Mouse (Mus musculus) hindbrain, postnatal 0 days (tissue): ENCODE data around the gene Emb. TPM values are rescaled to one million over a fixed set of nuclear protein-coding genes. Genes with fewer than 3 reads are reported as not detected.
"Not testable (repeated sequence)": the region's sequence is repeated elsewhere in the genome, so short reads cannot be mapped to it uniquely, and the experiment has no call there.

Experiments
- ATAC-seq: fragments of 200-750 bp; cut with Nextera tagmentation; 2 replicates; pipeline ENCODE4 v1.8.0; 2017; ENCODE audit warnings: mild to moderate bottlenecking, moderate TSS enrichment, moderate library complexity
- DNase-seq: peaks from one replicate; pipeline ENCODE4 v3.0.0-alpha.2; 2015; ENCODE audit warnings: low spot score
- H3K27ac ChIP-seq: fragments of 300-500 bp; sonication (generic); 2 replicates; pipeline ENCODE4 v1.5.1; 2014; ENCODE audit warnings: mild to moderate bottlenecking
- H3K27me3 ChIP-seq: fragments of 300-500 bp; sonication (generic); 2 replicates; pipeline ENCODE4 v1.6.1; 2014; ENCODE audit warnings: low read length, mixed read lengths; ENCODE audit not compliant: insufficient read depth
- H3K36me3 ChIP-seq: fragments of 300-500 bp; sonication (generic); 2 replicates; pipeline ENCODE4 v1.6.1; 2014; ENCODE audit warnings: low read length, mixed read lengths; ENCODE audit not compliant: insufficient read depth
- H3K4me1 ChIP-seq: fragments of 300-500 bp; sonication (generic); 2 replicates; pipeline ENCODE4 v1.6.1; 2014; ENCODE audit warnings: antibody characterized with exemption, low read length, mixed read lengths; ENCODE audit not compliant: insufficient read depth
- H3K4me2 ChIP-seq: fragments of 300-500 bp; sonication (generic); 2 replicates; pipeline ENCODE4 v1.6.1; 2014; ENCODE audit warnings: low read depth, mild to moderate bottlenecking, low read length, moderate library complexity, mixed read lengths
- H3K4me3 ChIP-seq: fragments of 300-500 bp; sonication (generic); 2 replicates; pipeline ENCODE4 v1.5.1; 2014; ENCODE audit warnings: low read length
- H3K9ac ChIP-seq: fragments of 300-500 bp; sonication (generic); replicated peaks from 2 replicates; pipeline ENCODE4 v1.6.1; 2014; ENCODE audit warnings: mild to moderate bottlenecking, low read length, moderate library complexity, mixed read lengths
- H3K9me3 ChIP-seq: fragments of 300-500 bp; sonication (generic); 2 replicates; pipeline ENCODE4 v1.6.1; 2016; ENCODE audit warnings: low read length, mixed read lengths
- CTCF ChIP-seq: IDR thresholded peaks from 2 replicates; pipeline ENCODE4 v1.5.1; 2016; ENCODE audit warnings: antibody characterized with exemption, control low read depth, low read depth
- WGBS: fragments of 180-500 bp; shearing (Covaris S2); extraction: QIAGEN DNeasy Blood & Tissue Kit; methylation state at CpG from one replicate; pipeline ENCODE4 v1.1.7; 2014; 5-methylcytosine and 5-hydroxymethylcytosine counted together
- polyA plus RNA-seq: library from polyadenylated mRNA; unstranded; fragments of >200 nt; fragmentation: Nextera tagmentation; extraction: Ambion mirVana; gene quantifications from 2 replicates; pipeline ENCODE4 v1.2.1, GENCODE M21; 2015
- total RNA-seq: library from RNA; depleted of rRNA; stranded (reverse); fragments of >200 nt; gene quantifications from 2 replicates; pipeline ENCODE4 v1.2.3, GENCODE M21; 2014; rRNA removed

The Emb gene
- total RNA-seq (9.3 and 10.8 TPM in 2 replicates), polyA plus RNA-seq (18.1 and 19.1 TPM in 2 replicates)

GRCm38 (mm10) chr13:117208236-117208635 lies at the start of gene Emb:
TSS of gene Emb (plus strand) at chr13:117208536.
- no peak within 1 kb of the TSS for H3K27ac ChIP-seq
- ATAC-seq, result no peak
- no peak for TF ChIP-seq CTCF
- DNase-seq, result no peak
- H3K4me1 ChIP-seq, result no peaks in the 10 kb centered on the region
- no peak within 1 kb of the TSS for H3K9ac ChIP-seq
- no peaks in the 10 kb centered on the region for H3K27me3 ChIP-seq
- no peaks in the 10 kb centered on the region for H3K9me3 ChIP-seq
- WGBS, result 85% methylated on average over 6 of the region's 6 CpGs
- H3K4me3 ChIP-seq, result no peak within 1 kb of the TSS
- H3K4me2 ChIP-seq, result no peak within 1 kb of the TSS
- no peaks in the 10 kb centered on the region for H3K36me3 ChIP-seq

GRCm38 (mm10) chr13:117163906-117164305 lies 44.4 kb upstream of the Emb start:
- Histone ChIP-seq H3K4me2 (no peak overlapping the region), H3K27ac (no peak overlapping the region), H3K4me1 (no peaks in the 10 kb centered on the region), H3K27me3 (no peaks in the 10 kb centered on the region), H3K36me3 (no peaks in the 10 kb centered on the region), H3K9ac (no peak overlapping the region), H3K9me3 (no peaks in the 10 kb centered on the region), H3K4me3 (no peak overlapping the region)
- DNase-seq (no peak), ATAC-seq (no peak)
- 92% methylated on average over 5 of the region's 5 CpGs for WGBS
- no peak for TF ChIP-seq CTCF

GRCm38 (mm10) chr13:117165071-117165470 lies 43.3 kb upstream of the Emb start:
- no peak for TF ChIP-seq CTCF
- H3K4me1 ChIP-seq, result no peaks in the 10 kb centered on the region
- no peak overlapping the region for H3K4me3 ChIP-seq
- no peaks in the 10 kb centered on the region for H3K9me3 ChIP-seq
- no peak overlapping the region for H3K27ac ChIP-seq
- no peak for ATAC-seq
- no peak overlapping the region for H3K9ac ChIP-seq
- 92% methylated on average over 8 of the region's 8 CpGs for WGBS
- no peak overlapping the region for H3K4me2 ChIP-seq
- no peaks in the 10 kb centered on the region for H3K36me3 ChIP-seq
- no peaks in the 10 kb centered on the region for H3K27me3 ChIP-seq
- DNase-seq, result no peak

GRCm38 (mm10) chr13:117180912-117181311 lies 27.4 kb upstream of the Emb start:
- not testable (repeated sequence) for H3K4me2 ChIP-seq, DNase-seq, H3K4me3 ChIP-seq, H3K9me3 ChIP-seq, H3K36me3 ChIP-seq, H3K4me1 ChIP-seq, H3K27ac ChIP-seq, ATAC-seq, H3K9ac ChIP-seq, H3K27me3 ChIP-seq
- whole genome bisulfite sequencing, result 42% methylated on average over 3 of the region's 3 CpGs

GRCm38 (mm10) chr13:117183288-117183687 lies 25.0 kb upstream of the Emb start:
- H3K4me1 ChIP-seq, result no peaks in the 10 kb centered on the region
- no peaks in the 10 kb centered on the region for H3K9me3 ChIP-seq
- ATAC-seq, result no peak
- no peak overlapping the region for H3K4me2 ChIP-seq
- no peaks in the 10 kb centered on the region for H3K36me3 ChIP-seq
- H3K4me3 ChIP-seq, result no peak overlapping the region
- H3K27me3 ChIP-seq, result no peaks in the 10 kb centered on the region
- DNase-seq, result no peak
- TF ChIP-seq CTCF, result no peak
- 69% methylated on average over 6 of the region's 6 CpGs for WGBS
- no peak overlapping the region for H3K9ac ChIP-seq
- H3K27ac ChIP-seq, result no peak overlapping the region

GRCm38 (mm10) chr13:117185329-117185728 lies 23.0 kb upstream of the Emb start:
- H3K36me3 ChIP-seq, result no peaks in the 10 kb centered on the region
- H3K4me3 ChIP-seq, result no peak overlapping the region
- ATAC-seq (no peak), DNase-seq (no peak)
- H3K9ac ChIP-seq, result no peak overlapping the region
- H3K9me3 ChIP-seq, result no peaks in the 10 kb centered on the region
- no peak overlapping the region for H3K4me2 ChIP-seq
- 68% methylated on average over 6 of the region's 6 CpGs for WGBS
- TF ChIP-seq CTCF, result no peak
- H3K4me1 ChIP-seq, result no peaks in the 10 kb centered on the region
- H3K27ac ChIP-seq, result no peak overlapping the region
- H3K27me3 ChIP-seq, result no peaks in the 10 kb centered on the region

- no peaks in the 10 kb centered on the region for H3K9me3 ChIP-seq
- no peak overlapping the region for H3K9ac ChIP-seq
- no peak overlapping the region for H3K27ac ChIP-seq
- 85% methylated on average over 5 of the region's 5 CpGs for WGBS
- no peak for TF ChIP-seq CTCF
- ATAC-seq, result no peak
- H3K27me3 ChIP-seq, result no peaks in the 10 kb centered on the region
- DNase-seq, result no peak
- no peak overlapping the region for H3K4me3 ChIP-seq
- H3K4me2 ChIP-seq, result no peak overlapping the region
- H3K36me3 ChIP-seq, result no peaks in the 10 kb centered on the region
- H3K4me1 ChIP-seq, result no peaks in the 10 kb centered on the region
Measured at GRCm38 (mm10) chr13:117192161-117192560, 16.2 kb upstream of the Emb start.
